Mouse (Mus musculus) neutrophil, adult 59 days (primary cell): ENCODE data around the gene Troap. TPM values are rescaled to one million over a fixed set of nuclear protein-coding genes. Genes with fewer than 3 reads are reported as not detected.

Source experiments
- total RNA-seq, 2 experiments: library from RNA; stranded (reverse); gene quantifications; 1 replicate in 1 of 2; 2 replicates in 1 of 2; pipeline ENCODE4 v1.2.4; 2023

Gene Troap
- total RNA-seq, result 10 to 100 TPM; 30.9 to 35.2 TPM

GRCm38 (mm10) chr15:99074019-99074599 is at the start of gene Troap:
Gene Troap, plus strand, starts transcription at chr15:99074575.

GRCm38 (mm10) chr15:99029619-99030584 is 44.5 kb upstream of the Troap start, which contains the start of gene Tuba1c:
Gene Tuba1c, plus strand, starts transcription at chr15:99029891.

GRCm38 (mm10) chr15:99055040-99055439 is 19.3 kb upstream of the Troap start, which contains the start of gene Prph:
Gene Prph, plus strand, starts transcription at chr15:99055174.

GRCm38 (mm10) chr15:99087253-99088075 is 13.1 kb downstream of the Troap start, which contains the start of gene C1ql4:
Gene C1ql4, minus strand, starts transcription at chr15:99087817.

GRCm38 (mm10) chr15:99092870-99093269 is 18.5 kb downstream of the Troap start, which contains the start of gene Dnajc22:
Gene Dnajc22, plus strand, starts transcription at chr15:99093170.

GRCm38 (mm10) chr15:99125711-99126080 is 51.3 kb downstream of the Troap start, which contains the start of gene Spats2:
Gene Spats2, plus strand, starts transcription at chr15:99125916.

Other genes with a start within 250 kb of the Troap start
- 100 to 1,000 TPM; 114 to 118 TPM for gene Prkag1, start 243.1 kb upstream of the Troap start, total RNA-seq
- 100 to 1,000 TPM; 126 to 127 TPM for gene Kmt2d, start 203.4 kb upstream of the Troap start, total RNA-seq
- gene Rhebl1, start 180.0 kb upstream of the Troap start, total RNA-seq, result 1 to 10 TPM; 2.6 to 4.1 TPM
- gene Dhh, start 176.0 kb upstream of the Troap start, total RNA-seq, result not detected
- gene Lmbr1l, start 156.3 kb upstream of the Troap start, total RNA-seq, result 10 to 100 TPM; 89.1 to 93.1 TPM
- gene Tuba1b, start 140.0 kb upstream of the Troap start, total RNA-seq, result 100 to 1,000 TPM; 328 to 352 TPM
- gene Gm49450, start 121.0 kb upstream of the Troap start, total RNA-seq, result not detected
- gene Tuba1a, start 120.9 kb upstream of the Troap start, total RNA-seq, result 100 to 1,000 TPM; 100 to 111 TPM
- gene Tuba1c, start 44.7 kb upstream of the Troap start, total RNA-seq, result 100 to 1,000 TPM; 267 to 280 TPM
- not detected for gene Prph, start 19.4 kb upstream of the Troap start, total RNA-seq
- gene C1ql4, start 13.2 kb downstream of the Troap start, total RNA-seq, result not detected
- 1 to 10 TPM; 1.6 to 2.3 TPM for gene Dnajc22, start 18.6 kb downstream of the Troap start, total RNA-seq
- under 1 TPM in 1 of 2 experiments, not detected in 1; 0.18 TPM for gene Spats2, start 51.3 kb downstream of the Troap start, total RNA-seq
- not detected for gene Kcnh3, start 150.3 kb downstream of the Troap start, total RNA-seq
- gene Mcrs1, start 177.4 kb downstream of the Troap start, total RNA-seq, result 10 to 100 TPM; 49.2 to 57.1 TPM
- gene Prpf40b, start 220.5 kb downstream of the Troap start, total RNA-seq, result 1 to 10 TPM; 1.1 to 1.5 TPM
- gene Fam186b, start 221.3 kb downstream of the Troap start, total RNA-seq, result not detected